Mouse (Mus musculus): ENCODE results near the gene S100a4. TPM values are rescaled to one million over a fixed set of nuclear protein-coding genes. Genes with fewer than 3 reads are reported as not detected.
A peak's percentile ranks its signal among the peaks of the same experiment; 100 is the strongest.

S100a4 gene
- total RNA-seq, 2 experiments from 2014 or later: 12.5 to 14.1 TPM

GRCm38 (mm10) chr3:90599401-90599800, 4.2 kb upstream of the S100a4 start:
- peak; percentile 51 to 76 for DNase-seq

GRCm38 (mm10) chr3:90600036-90600435, 3.5 kb upstream of the S100a4 start:
- no peak for DNase-seq

DNA sequence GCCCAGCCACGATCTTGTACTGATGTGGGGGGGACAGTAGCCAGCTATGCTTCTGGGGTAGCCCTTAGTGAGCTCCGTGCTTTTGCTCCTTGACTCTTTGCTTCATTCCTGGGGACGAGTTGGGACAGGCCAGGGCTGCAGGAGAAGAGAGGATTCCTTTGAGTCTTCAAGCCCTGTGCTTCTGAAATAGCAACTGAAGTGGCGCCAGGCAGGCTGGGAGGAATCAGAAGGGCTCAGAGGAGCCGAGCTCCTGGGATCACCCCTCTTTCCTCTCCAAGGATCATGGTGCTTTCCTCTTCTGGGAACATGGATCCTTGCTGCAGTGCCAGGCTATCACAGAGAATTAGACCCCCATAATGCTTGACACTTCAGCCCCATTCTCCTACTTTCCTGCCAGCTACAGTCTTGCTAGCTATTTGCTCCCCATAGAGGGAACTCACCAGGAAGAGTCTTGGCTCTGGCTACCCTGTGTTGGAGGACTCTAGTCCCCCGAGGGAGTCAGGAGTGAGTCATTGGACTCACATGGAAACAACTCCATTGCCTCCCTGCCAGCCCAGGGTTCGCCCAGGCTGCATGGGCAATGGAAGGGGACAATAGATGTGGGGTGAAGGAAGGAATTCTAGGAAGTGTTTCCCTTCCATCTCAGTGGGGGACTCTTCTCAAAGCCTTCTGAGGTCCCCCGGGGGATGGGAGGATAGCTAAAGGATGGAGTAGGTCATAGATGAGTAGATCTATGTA, 2.9 kb upstream of the S100a4 start:
- peak; percentile 71 to 81 for DNase-seq

- DNase-seq: no peak
These were observed 2.0 kb upstream of the S100a4 start, which contains the start of gene Gm42674 for GRCm38 (mm10) chr3:90601486-90602110. Gene Gm42674, plus strand, starts transcription at chr3:90601904.

DNA sequence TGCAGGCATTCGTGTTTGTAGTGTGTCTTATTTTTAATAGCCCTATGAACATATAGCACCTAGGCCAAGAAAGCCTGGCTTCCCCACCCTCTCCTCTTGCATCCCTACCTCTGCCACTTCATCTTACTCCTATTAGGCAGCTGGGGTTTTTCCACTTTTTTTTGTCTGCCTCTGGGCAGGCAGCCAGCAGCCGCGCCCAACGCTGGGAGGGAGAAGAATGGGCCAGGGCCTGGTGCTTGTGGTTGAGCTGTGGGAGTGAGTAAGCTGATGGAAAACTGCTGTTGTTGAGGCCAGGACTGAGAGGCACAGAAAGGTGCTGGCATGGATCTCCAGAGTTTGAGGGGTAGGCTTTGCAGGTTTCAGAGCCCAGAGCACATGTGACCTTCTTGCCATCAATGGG, 845 bp downstream of the S100a4 start:
- DNase-seq: peak; percentile 90 to 91

DNA sequence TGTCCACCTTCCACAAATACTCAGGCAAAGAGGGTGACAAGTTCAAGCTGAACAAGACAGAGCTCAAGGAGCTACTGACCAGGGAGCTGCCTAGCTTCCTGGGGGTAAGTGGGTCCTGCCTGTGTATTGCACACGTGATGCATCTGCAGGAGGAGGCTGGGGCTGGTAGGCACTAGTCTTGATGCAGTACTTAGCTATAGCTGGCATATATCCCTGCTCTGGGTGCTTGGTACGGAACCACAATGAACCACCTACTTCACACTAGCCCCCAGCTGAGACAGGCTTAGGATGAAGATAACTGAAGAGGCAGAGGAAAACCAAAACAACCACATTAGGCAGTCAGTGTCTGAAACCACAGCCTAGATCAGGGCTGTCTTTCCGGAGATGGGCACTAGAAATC, 1.5 kb downstream of the S100a4 start:
- no peak for DNase-seq

GRCm38 (mm10) chr3:90605736-90606135, 2.2 kb downstream of the S100a4 start:
- DNase-seq: no peak

DNA sequence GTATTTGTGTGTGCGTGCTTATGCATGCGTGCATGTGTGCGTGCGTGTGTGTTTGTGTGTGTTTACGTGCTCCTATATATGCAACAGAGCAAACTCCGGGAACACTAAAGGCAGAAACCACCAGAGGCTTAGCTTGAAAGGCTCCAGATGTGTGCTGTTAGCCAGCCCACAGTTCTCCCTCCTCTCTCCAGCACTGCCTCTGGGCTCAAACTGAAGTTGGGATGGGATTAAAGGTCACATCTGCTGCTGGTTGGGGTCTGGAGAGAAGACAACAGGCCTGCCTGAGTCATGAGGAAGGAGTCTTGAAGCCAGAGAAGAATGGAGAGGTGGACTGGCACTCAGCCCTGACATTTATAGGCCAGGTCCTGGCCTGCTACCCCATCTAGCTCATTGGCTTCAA, 2.6 kb downstream of the S100a4 start:
- DNase-seq: peak; percentile 58 to 75

DNA sequence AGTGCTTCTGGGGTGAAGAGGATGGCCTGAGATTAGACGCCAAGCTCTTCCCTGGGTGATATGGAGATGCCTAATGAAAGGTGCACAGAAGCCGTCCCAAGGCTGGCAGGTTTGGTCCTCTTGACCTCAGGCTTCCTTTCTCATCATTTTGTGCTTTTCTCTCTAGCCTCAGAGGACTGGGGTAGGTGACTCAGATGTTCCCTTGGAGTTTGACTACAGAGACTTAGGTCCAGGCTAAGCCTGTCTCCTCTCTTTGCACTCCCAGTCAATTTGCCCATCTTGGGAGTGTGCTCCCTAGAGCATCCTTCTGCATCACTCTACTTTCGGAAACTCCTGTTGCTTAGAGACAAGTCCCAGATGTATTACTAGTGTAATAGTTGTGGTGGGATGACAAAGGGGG, 3.8 kb downstream of the S100a4 start:
- DNase-seq: no peak

DNA sequence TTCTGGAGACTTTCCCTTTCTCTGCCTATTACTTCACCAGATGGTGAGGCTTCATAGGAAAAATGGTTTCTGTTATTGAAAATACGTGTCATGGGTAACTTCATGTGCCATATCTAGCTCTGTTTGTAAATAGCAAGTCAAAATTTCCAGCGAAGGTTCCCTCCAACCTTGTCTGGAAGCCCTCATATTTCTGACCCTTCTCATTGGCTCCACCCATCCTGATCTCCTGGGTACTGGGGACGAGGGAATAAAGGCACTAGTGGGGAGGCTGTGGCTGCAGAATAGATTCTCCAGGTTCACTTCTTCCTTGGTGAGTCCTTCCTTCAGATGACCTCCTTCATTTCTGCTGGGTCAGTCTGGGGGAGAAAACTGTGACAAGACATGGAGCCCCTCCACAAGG, 4.7 kb downstream of the S100a4 start, which contains the start of gene S100a5:
S100a5 (plus strand) TSS at position 301 of the 400 bp plus-strand sequence.
- no peak for DNase-seq

GRCm38 (mm10) chr3:90609102-90609501, 5.5 kb downstream of the S100a4 start:
- no peak for DNase-seq

- no peak for DNase-seq
These were observed 7.9 kb downstream of the S100a4 start for GRCm38 (mm10) chr3:90611494-90611893.

- no peak for DNase-seq
These were observed 8.5 kb downstream of the S100a4 start for GRCm38 (mm10) chr3:90612061-90612460.

DNA sequence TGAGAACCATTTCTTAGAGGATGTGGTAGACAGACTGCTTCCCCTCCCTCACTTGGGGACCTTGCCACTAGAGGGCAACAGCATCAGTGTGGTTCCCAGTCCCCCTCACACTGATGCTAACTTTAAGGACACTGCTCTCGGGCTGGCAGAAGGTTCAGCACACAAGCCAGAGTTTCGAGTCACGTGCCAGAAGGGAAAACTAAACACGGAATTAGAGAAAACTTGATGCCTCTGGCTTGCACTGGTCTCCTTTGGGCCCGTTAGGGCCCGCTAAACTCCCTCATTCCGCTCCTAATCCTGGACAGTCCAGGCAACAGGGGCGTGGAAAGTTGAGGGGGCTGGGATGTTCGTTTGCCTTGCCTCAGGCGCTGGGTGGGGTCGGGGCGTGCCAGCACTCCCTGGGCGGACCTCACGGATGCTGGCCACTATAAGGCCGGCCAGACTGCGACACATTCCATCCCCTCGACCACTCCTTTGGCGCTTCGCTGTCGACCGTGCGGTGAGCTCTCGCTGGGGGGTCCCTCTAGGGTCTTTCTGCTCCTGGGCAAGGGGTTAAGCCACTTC, 9.2 kb downstream of the S100a4 start, which contains the start of gene S100a6:
S100a6 (plus strand) TSS at position 155 of the 564 bp plus-strand sequence.
- DNase-seq: peak; percentile 83 to 88

DNA sequence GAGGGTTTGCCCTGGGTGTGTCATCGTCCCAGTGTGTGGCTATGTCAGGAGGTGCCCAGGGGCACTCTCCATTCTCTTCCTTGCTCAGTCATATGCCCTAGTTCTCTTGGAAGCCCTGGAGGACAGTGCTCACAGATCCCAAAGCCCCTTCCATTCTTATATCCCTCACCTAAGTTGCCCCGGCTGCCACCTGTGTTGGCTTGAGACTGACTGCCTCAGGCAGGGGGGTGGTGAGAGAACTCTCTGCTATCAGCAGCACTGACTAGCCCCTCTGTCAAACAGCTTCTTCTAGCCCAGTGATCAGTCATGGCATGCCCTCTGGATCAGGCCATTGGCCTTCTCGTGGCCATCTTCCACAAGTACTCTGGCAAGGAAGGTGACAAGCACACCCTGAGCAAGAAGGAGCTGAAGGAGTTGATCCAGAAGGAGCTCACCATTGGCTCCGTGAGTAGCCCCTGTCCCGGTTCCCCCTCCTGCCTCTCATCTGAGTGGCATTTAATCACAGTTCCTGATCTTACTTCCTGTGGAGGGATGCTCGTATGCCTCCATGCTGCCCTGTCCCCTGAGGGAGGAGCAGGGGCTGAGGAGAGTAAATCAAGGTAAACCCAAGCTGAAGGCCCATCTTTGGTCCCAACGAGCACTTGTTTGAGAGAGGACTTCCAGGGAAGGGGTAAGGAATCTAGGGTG, 10.0 kb downstream of the S100a4 start:
- peak in 1 of 2 experiments; percentile 47 for DNase-seq

GRCm38 (mm10) chr3:90614148-90614530, 10.6 kb downstream of the S100a4 start:
- DNase-seq: no peak

- DNase-seq: peak in 1 of 2 experiments; percentile 42
These were observed 11.2 kb downstream of the S100a4 start for GRCm38 (mm10) chr3:90614611-90615251.

GRCm38 (mm10) chr3:90615415-90615814, 11.8 kb downstream of the S100a4 start:
- DNase-seq: peak; percentile 85 to 86

DNA sequence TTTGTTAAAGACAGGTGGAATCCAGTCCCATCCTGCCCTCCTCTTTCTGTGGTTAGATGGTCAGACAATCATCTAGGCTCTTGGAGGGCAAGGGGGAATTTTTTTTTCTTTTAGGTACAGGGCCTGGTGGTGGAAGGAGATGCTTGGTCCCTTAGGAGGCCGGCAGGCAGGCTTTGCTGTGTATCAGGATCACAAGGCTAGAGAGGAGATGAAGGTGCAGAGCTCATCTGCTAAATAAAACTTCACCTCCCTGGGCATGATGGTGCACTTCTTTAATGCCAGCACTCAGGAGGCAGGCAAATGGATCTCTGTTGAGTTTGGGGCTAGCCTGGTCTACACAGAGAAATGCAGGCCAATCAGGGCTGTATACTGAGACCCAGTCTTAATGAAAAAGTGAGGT, 12.3 kb downstream of the S100a4 start:
- DNase-seq: no peak

- no peak for DNase-seq
These were observed 14.0 kb downstream of the S100a4 start for GRCm38 (mm10) chr3:90617586-90617985.

DNA sequence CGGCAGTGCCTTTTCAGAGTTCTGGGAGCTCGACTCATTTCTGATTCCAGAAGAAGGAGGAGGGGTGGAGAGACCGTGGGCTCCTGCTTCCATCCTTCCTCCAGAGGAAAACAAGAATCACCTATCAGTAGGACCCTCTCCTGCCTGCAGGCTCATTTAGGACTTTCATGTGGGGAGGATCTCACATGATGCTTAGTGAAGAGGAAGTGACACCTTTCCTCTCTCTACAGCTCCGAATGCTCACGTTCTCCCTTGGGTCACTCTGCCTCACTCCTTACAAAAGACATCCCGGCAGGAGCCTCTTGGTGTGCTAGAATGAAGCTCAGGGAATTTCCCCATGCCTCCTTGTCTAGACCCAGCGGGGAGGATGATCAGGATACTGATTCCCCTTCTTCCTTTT, 18.0 kb downstream of the S100a4 start:
- no peak for DNase-seq

- peak; percentile 65 to 77 for DNase-seq
These were observed 20.0 kb downstream of the S100a4 start for GRCm38 (mm10) chr3:90623435-90624071.

Measured in heart, adult 18-20 months (tissue).